Mouse (Mus musculus): Measurements from ENCODE around the gene Krtap4-13. TPM values are rescaled to one million over a fixed set of nuclear protein-coding genes. Genes with fewer than 3 reads are reported as not detected.
"Not testable (repeated sequence)": the region's sequence is repeated elsewhere in the genome, so short reads cannot be mapped to it uniquely, and the experiment has no call there.

The Krtap4-13 gene
- polyA plus RNA-seq, 1 experiment from 2014 or later: not detected

GRCm38 (mm10) chr11:99780604-99781003 lies 29.1 kb downstream of the Krtap4-13 start, which contains the start of gene Krtap4-8:
Gene Krtap4-8, minus strand, starts transcription at chr11:99780704.
- 0 out of 2 replicates have a peak, but pooled peaks cover 3% of the 10 kb centered on the region for H3K4me1 ChIP-seq (replicated peaks)
- no peaks in the 10 kb centered on the region for H3K9me3 ChIP-seq
- no peak for ATAC-seq
- no peak within 1 kb of the TSS for H3K4me2 ChIP-seq (replicated peaks)
- WGBS: 93% methylated on average over 2 of the region's 2 CpGs
- H3K4me3 ChIP-seq (replicated peaks): no peak within 1 kb of the TSS
- H3K9ac ChIP-seq: no peak within 1 kb of the TSS
- no peaks in the 10 kb centered on the region for H3K36me3 ChIP-seq
- no peaks in the 10 kb centered on the region for H3K27me3 ChIP-seq (replicated peaks)
- no peak within 1 kb of the TSS for H3K27ac ChIP-seq

DNA sequence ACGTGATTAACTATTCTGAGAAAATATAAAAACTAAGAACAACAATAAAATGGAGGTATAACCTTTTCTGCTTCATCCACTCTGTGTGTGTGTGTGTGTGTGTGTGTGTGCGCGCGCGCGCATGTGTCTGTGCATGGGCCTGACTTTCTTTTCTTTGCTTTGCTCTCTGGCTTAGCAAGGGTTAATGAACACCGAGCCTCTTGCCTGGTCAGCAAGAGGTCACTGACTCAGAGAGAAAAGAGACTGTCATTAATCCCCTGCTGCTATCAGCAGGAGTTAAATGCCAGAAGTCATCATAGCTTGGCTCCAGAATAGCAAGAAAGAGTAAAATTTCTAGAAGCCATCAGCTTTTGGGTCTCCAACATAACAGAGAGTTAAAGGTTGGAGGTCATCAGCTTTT lies 31.3 kb downstream of the Krtap4-13 start:
- Histone ChIP-seq H3K9ac (no peak overlapping the region), H3K4me2 (replicated peaks) (no peak overlapping the region), H3K27ac (no peak overlapping the region), H3K27me3 (replicated peaks) (no peaks in the 10 kb centered on the region), H3K9me3 (no peaks in the 10 kb centered on the region), H3K4me1 (replicated peaks) (0 out of 2 replicates have a peak, but pooled peaks cover 3% of the 10 kb centered on the region), H3K36me3 (no peaks in the 10 kb centered on the region), H3K4me3 (replicated peaks) (no peak overlapping the region)
- ATAC-seq: no peak
- WGBS: 61% methylated on average over 7 of the region's 7 CpGs

DNA sequence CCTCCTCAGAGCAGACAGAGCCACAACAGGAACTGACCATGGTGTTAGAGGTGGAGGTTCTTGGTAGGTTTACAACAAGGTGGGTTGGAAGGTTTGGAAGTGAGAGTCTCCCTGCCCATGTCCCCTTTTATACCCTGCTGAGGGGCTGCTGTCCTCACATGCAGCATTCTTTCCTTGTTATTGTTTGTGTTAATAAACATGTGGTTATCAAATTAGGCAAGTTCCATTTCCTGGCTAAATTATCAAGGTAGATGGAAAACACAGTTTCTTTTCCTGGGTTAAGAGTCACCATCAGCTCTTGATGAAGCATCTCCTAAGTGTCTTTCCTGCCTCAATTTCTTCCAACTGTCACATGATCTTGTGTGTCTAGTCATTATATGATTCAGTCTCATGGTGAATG lies 36.9 kb downstream of the Krtap4-13 start, which contains the start of gene Gm11595:
Gene Gm11595 (minus strand): TSS at position 101 of the 400 bp plus-strand sequence.
- H3K9ac ChIP-seq; ATAC-seq; H3K27me3 ChIP-seq (replicated peaks); H3K4me3 ChIP-seq (replicated peaks); H3K4me2 ChIP-seq (replicated peaks); H3K9me3 ChIP-seq; H3K36me3 ChIP-seq; H3K4me1 ChIP-seq (replicated peaks); H3K27ac ChIP-seq: not testable (repeated sequence)

GRCm38 (mm10) chr11:99768410-99768809 lies 41.3 kb downstream of the Krtap4-13 start:
- Histone ChIP-seq H3K4me2 (replicated peaks) (no peak overlapping the region), H3K36me3 (no peaks in the 10 kb centered on the region), H3K27ac (no peak overlapping the region), H3K4me3 (replicated peaks) (no peak overlapping the region), H3K4me1 (replicated peaks) (no peaks in the 10 kb centered on the region), H3K27me3 (replicated peaks) (no peaks in the 10 kb centered on the region), H3K9ac (no peak overlapping the region), H3K9me3 (no peaks in the 10 kb centered on the region)
- ATAC-seq: no peak
- WGBS: 74% methylated on average over 2 of the region's 2 CpGs

Other genes with a start within 250 kb of the Krtap4-13 start
- 0.30 TPM in 1 of 2 replicates, not detected in the other for gene Krtap3-1, start 243.3 kb downstream of the Krtap4-13 start, polyA plus RNA-seq (2015; fragmentation: Nextera tagmentation; extraction: Ambion mirVana)
- gene Krtap1-5, start 228.9 kb downstream of the Krtap4-13 start, polyA plus RNA-seq (2015; fragmentation: Nextera tagmentation; extraction: Ambion mirVana): not detected in 2 replicates
- gene Krtap1-4, start 226.2 kb downstream of the Krtap4-13 start, polyA plus RNA-seq (2015; fragmentation: Nextera tagmentation; extraction: Ambion mirVana): not detected in 2 replicates
- not detected in 2 replicates for gene Krtap1-3, start 218.6 kb downstream of the Krtap4-13 start, polyA plus RNA-seq (2015; fragmentation: Nextera tagmentation; extraction: Ambion mirVana)
- not detected in 2 replicates for gene Krtap9-3, start 211.8 kb downstream of the Krtap4-13 start, polyA plus RNA-seq (2015; fragmentation: Nextera tagmentation; extraction: Ambion mirVana)
- not detected in 2 replicates for gene Gm11938, start 206.6 kb downstream of the Krtap4-13 start, polyA plus RNA-seq (2015; fragmentation: Nextera tagmentation; extraction: Ambion mirVana)
- gene Gm11937, start 199.7 kb downstream of the Krtap4-13 start, polyA plus RNA-seq (2015; fragmentation: Nextera tagmentation; extraction: Ambion mirVana): not detected in 2 replicates
- gene Krtap2-4, start 195.0 kb downstream of the Krtap4-13 start, polyA plus RNA-seq (2015; fragmentation: Nextera tagmentation; extraction: Ambion mirVana): not detected in 2 replicates
- not detected in 2 replicates for gene Gm11562, start 189.5 kb downstream of the Krtap4-13 start, polyA plus RNA-seq (2015; fragmentation: Nextera tagmentation; extraction: Ambion mirVana)
- not detected in 2 replicates for gene Krtap4-1, start 181.7 kb downstream of the Krtap4-13 start, polyA plus RNA-seq (2015; fragmentation: Nextera tagmentation; extraction: Ambion mirVana)
- gene Krtap4-2, start 174.8 kb downstream of the Krtap4-13 start, polyA plus RNA-seq (2015; fragmentation: Nextera tagmentation; extraction: Ambion mirVana): not detected in 2 replicates
- gene Krtap4-7, start 165.8 kb downstream of the Krtap4-13 start, polyA plus RNA-seq (2015; fragmentation: Nextera tagmentation; extraction: Ambion mirVana): not detected in 2 replicates
- gene Gm11555, start 159.7 kb downstream of the Krtap4-13 start, polyA plus RNA-seq (2015; fragmentation: Nextera tagmentation; extraction: Ambion mirVana): not detected in 2 replicates
- not detected in 2 replicates for gene Gm11563, start 150.9 kb downstream of the Krtap4-13 start, polyA plus RNA-seq (2015; fragmentation: Nextera tagmentation; extraction: Ambion mirVana)
- gene Krtap4-6, start 143.9 kb downstream of the Krtap4-13 start, polyA plus RNA-seq (2015; fragmentation: Nextera tagmentation; extraction: Ambion mirVana): not detected in 2 replicates
- gene Gm14190, start 119.2 kb downstream of the Krtap4-13 start, polyA plus RNA-seq (2015; fragmentation: Nextera tagmentation; extraction: Ambion mirVana): not detected in 2 replicates
- not detected in 2 replicates for gene Gm14180, start 75.6 kb downstream of the Krtap4-13 start, polyA plus RNA-seq (2015; fragmentation: Nextera tagmentation; extraction: Ambion mirVana)
- gene Gm11595, start 37.0 kb downstream of the Krtap4-13 start, polyA plus RNA-seq (2015; fragmentation: Nextera tagmentation; extraction: Ambion mirVana): not detected in 2 replicates
- not detected in 2 replicates for gene Krtap4-8, start 29.2 kb downstream of the Krtap4-13 start, polyA plus RNA-seq (2015; fragmentation: Nextera tagmentation; extraction: Ambion mirVana)
- gene Krtap4-9, start 24.7 kb downstream of the Krtap4-13 start, polyA plus RNA-seq (2015; fragmentation: Nextera tagmentation; extraction: Ambion mirVana): not detected in 2 replicates
- not detected in 2 replicates for gene Gm11596, start 16.4 kb downstream of the Krtap4-13 start, polyA plus RNA-seq (2015; fragmentation: Nextera tagmentation; extraction: Ambion mirVana)
- gene Gm11569, start 11.0 kb downstream of the Krtap4-13 start, polyA plus RNA-seq (2015; fragmentation: Nextera tagmentation; extraction: Ambion mirVana): not detected in 2 replicates
- gene Gm11554, start 5.4 kb downstream of the Krtap4-13 start, polyA plus RNA-seq (2015; fragmentation: Nextera tagmentation; extraction: Ambion mirVana): not detected in 2 replicates
- gene Gm11564, start 5.8 kb upstream of the Krtap4-13 start, polyA plus RNA-seq (2015; fragmentation: Nextera tagmentation; extraction: Ambion mirVana): not detected in 2 replicates
- not detected in 2 replicates for gene 2300003K06Rik, start 28.2 kb upstream of the Krtap4-13 start, polyA plus RNA-seq (2015; fragmentation: Nextera tagmentation; extraction: Ambion mirVana)
- gene Krtap4-16, start 41.7 kb upstream of the Krtap4-13 start, polyA plus RNA-seq (2015; fragmentation: Nextera tagmentation; extraction: Ambion mirVana): not detected in 2 replicates
- not detected in 2 replicates for gene Gm11568, start 48.0 kb upstream of the Krtap4-13 start, polyA plus RNA-seq (2015; fragmentation: Nextera tagmentation; extraction: Ambion mirVana)
- not detected in 2 replicates for gene Gm11559, start 54.6 kb upstream of the Krtap4-13 start, polyA plus RNA-seq (2015; fragmentation: Nextera tagmentation; extraction: Ambion mirVana)
- not detected in 2 replicates for gene Krtap9-1, start 63.5 kb upstream of the Krtap4-13 start, polyA plus RNA-seq (2015; fragmentation: Nextera tagmentation; extraction: Ambion mirVana)
- gene Gm11567, start 69.3 kb upstream of the Krtap4-13 start, polyA plus RNA-seq (2015; fragmentation: Nextera tagmentation; extraction: Ambion mirVana): not detected in 2 replicates
- gene Krtap31-1, start 98.0 kb upstream of the Krtap4-13 start, polyA plus RNA-seq (2015; fragmentation: Nextera tagmentation; extraction: Ambion mirVana): not detected in 2 replicates
- gene Gm11565, start 104.9 kb upstream of the Krtap4-13 start, polyA plus RNA-seq (2015; fragmentation: Nextera tagmentation; extraction: Ambion mirVana): not detected in 2 replicates
- gene Krtap31-2, start 126.4 kb upstream of the Krtap4-13 start, polyA plus RNA-seq (2015; fragmentation: Nextera tagmentation; extraction: Ambion mirVana): not detected in 2 replicates
- gene Krtap9-5, start 138.6 kb upstream of the Krtap4-13 start, polyA plus RNA-seq (2015; fragmentation: Nextera tagmentation; extraction: Ambion mirVana): not detected in 2 replicates
- gene Krtap29-1, start 169.2 kb upstream of the Krtap4-13 start, polyA plus RNA-seq (2015; fragmentation: Nextera tagmentation; extraction: Ambion mirVana): not detected in 2 replicates
- gene Krtap16-1, start 176.7 kb upstream of the Krtap4-13 start, polyA plus RNA-seq (2015; fragmentation: Nextera tagmentation; extraction: Ambion mirVana): not detected in 2 replicates
- 0.26 TPM in 1 of 2 replicates, not detected in the other for gene Krtap17-1, start 184.1 kb upstream of the Krtap4-13 start, polyA plus RNA-seq (2015; fragmentation: Nextera tagmentation; extraction: Ambion mirVana)
- gene Krt33a, start 206.3 kb upstream of the Krtap4-13 start, polyA plus RNA-seq (2015; fragmentation: Nextera tagmentation; extraction: Ambion mirVana): not detected in 2 replicates
- gene Krt33b, start 220.0 kb upstream of the Krtap4-13 start, polyA plus RNA-seq (2015; fragmentation: Nextera tagmentation; extraction: Ambion mirVana): 0.09 TPM in 1 of 2 replicates, not detected in the other
- gene Krt34, start 231.7 kb upstream of the Krtap4-13 start, polyA plus RNA-seq (2015; fragmentation: Nextera tagmentation; extraction: Ambion mirVana): not detected in 2 replicates
- gene Krt31, start 240.7 kb upstream of the Krtap4-13 start, polyA plus RNA-seq (2015; fragmentation: Nextera tagmentation; extraction: Ambion mirVana): not detected in 2 replicates

Data from intestine, embryonic 15.5 days (tissue).